9 mouse cellular contexts compared by ENCODE assay signal in the genomic region with DNA sequence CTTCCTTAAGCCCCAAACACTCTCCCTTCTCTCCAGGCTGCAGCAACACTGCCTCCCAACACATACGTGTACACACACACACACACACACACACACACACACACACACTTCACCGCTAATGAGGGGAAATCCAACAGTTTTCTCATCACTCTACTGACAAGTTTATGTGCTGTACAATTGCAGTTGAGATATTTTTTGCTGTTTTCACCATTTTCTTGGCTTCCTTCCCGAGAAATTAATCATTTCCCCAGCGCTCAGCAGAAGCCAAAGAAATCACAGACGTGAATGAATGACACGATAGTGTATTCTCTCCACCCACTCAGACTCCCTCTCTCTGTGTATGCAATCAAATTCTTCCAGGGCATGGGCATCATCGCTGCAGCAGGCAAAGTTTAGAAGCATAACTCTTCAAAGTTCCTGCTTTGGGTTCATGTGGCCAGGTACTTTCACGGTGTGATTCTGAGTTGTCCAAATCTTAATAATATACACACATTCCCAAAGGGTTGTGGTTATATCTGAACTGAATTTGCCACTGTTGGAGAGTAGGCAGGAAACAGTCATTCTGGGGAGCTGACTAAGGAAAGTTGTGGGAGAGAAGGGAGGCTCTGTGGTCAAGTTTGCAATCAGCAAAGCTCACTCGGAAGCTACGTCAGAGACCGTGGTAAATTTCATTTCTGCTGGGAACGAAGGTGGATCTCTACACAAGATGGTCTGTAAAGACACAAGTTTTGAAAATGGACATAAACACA.
DNase-seq lines count a peak whose midpoint lies in the region; ATAC-seq and TF ChIP-seq lines count a peak whose summit lies in the region.
"Had no signal": no experiment of that assay in that cellular context is flagged by ENCODE, and none has a peak within 500 bp of the region (broad histone marks: within the 10 kb centered on the region; RNA-seq: fewer than 3 reads in every experiment).

No protein-coding gene starts in this region.

- H3K4me2 ChIP-seq in forebrain, embryonic 15.5 days (replicated peaks) = no peak overlapping the region
- H3K4me2 ChIP-seq in neural tube, embryonic 15.5 days = no peak overlapping the region

- no peak for DNase-seq in forebrain, embryonic 10.5 days (ENCODE audit: extremely low spot score, low spot score)
- peak; percentile 76 for DNase-seq in 416B (ENCODE audit: low read depth)
- peak; percentile 40 to 43 for DNase-seq in heart, postnatal 10 days
- peak; percentile 27 to 33 for DNase-seq in left cerebral cortex, adult 2 months (ENCODE audit: extremely low spot score in 1 of 2, low spot score in 2 of 2)
- no peak for DNase-seq in thymus, postnatal 10 days (ENCODE audit: low spot score in 2 of 2)

- TF ChIP-seq CTCF in left cerebral cortex, adult 2 months (IDR thresholded peaks at IDR 0.05) = no peak

- no peaks in the 10 kb centered on the region for H3K4me1 ChIP-seq in forebrain, embryonic 15.5 days
- no peaks in the 10 kb centered on the region for H3K4me1 ChIP-seq in forebrain, embryonic 10.5 days
- no peaks in the 10 kb centered on the region for H3K4me1 ChIP-seq in neural tube, embryonic 15.5 days

- H3K27me3 ChIP-seq in forebrain, embryonic 15.5 days = no peaks in the 10 kb centered on the region
- no peaks in the 10 kb centered on the region for H3K27me3 ChIP-seq in forebrain, embryonic 10.5 days (ENCODE audit: poor library complexity, severe bottlenecking)
- no peaks in the 10 kb centered on the region for H3K27me3 ChIP-seq in neural tube, embryonic 15.5 days (replicated peaks)

- WGBS in forebrain, embryonic 15.5 days = 72% methylated on average over 12 of the region's 12 CpGs
- WGBS in forebrain, embryonic 10.5 days = 93% methylated on average over 12 of the region's 12 CpGs
- WGBS in neural tube, embryonic 15.5 days = 85% methylated on average over 12 of the region's 12 CpGs

- intact Hi-C loops in heart, postnatal 10 days (cut with DNase I) = no loop called here
- intact Hi-C loops in left cerebral cortex, adult 2 months (cut with DNase I) = no loop called here

- H3K36me3 ChIP-seq in forebrain, embryonic 15.5 days = no peaks in the 10 kb centered on the region
- H3K36me3 ChIP-seq in forebrain, embryonic 10.5 days (replicated peaks) = no peaks in the 10 kb centered on the region
- no peaks in the 10 kb centered on the region for H3K36me3 ChIP-seq in neural tube, embryonic 15.5 days

- H3K9me3 ChIP-seq in forebrain, embryonic 15.5 days = no peaks in the 10 kb centered on the region
- H3K9me3 ChIP-seq in forebrain, embryonic 10.5 days = no peaks in the 10 kb centered on the region
- no peaks in the 10 kb centered on the region for H3K9me3 ChIP-seq in neural tube, embryonic 15.5 days (replicated peaks)

- no peak overlapping the region for H3K9ac ChIP-seq in forebrain, embryonic 15.5 days (replicated peaks)
- no peak overlapping the region for H3K9ac ChIP-seq in neural tube, embryonic 15.5 days (replicated peaks)

- H3K27ac ChIP-seq in forebrain, embryonic 15.5 days (replicated peaks) = no peak overlapping the region
- no peak overlapping the region for H3K27ac ChIP-seq in forebrain, embryonic 10.5 days
- H3K27ac ChIP-seq in left cerebral cortex, adult 2 months = no peak overlapping the region
- no peak overlapping the region for H3K27ac ChIP-seq in neural tube, embryonic 15.5 days (replicated peaks)
- H3K27ac ChIP-seq: macrophage had no signal

- peak; percentile 88 for ATAC-seq in forebrain, embryonic 15.5 days (replicated peaks)
- no peak for ATAC-seq in erythroblast, adult 5-6 weeks (replicated peaks; ENCODE audit: low FRiP score, poor library complexity, severe bottlenecking)
- no peak for ATAC-seq in neural tube, embryonic 15.5 days (ENCODE audit: low FRiP score)

- H3K4me3 ChIP-seq in forebrain, embryonic 15.5 days = no peak overlapping the region
- H3K4me3 ChIP-seq in forebrain, embryonic 10.5 days = no peak overlapping the region
- H3K4me3 ChIP-seq in left cerebral cortex, adult 2 months = no peak overlapping the region
- H3K4me3 ChIP-seq in neural tube, embryonic 15.5 days (replicated peaks) = no peak overlapping the region

Comparison
In these comparisons a context has a peak if more than half of its experiments do, and no peak if none do; other contexts are left out.
1. DNase-seq: peak in 416B (single experiment), heart, postnatal 10 days (2 of 2) and left cerebral cortex, adult 2 months (2 of 2); none in forebrain, embryonic 10.5 days (single experiment) and thymus, postnatal 10 days (0 of 2).